Mouse (Mus musculus) frontal cortex, adult (tissue): Measurements from ENCODE around the gene Fam102b.

Source experiments
- ATAC-seq: cut with Nextera tagmentation; 2 replicates; pipeline ENCODE4 v1.9.2; 2017; ENCODE audit warnings: mild to moderate bottlenecking, moderate library complexity, mixed read lengths; ENCODE audit not compliant: low TSS enrichment

The Fam102b gene

DNA sequence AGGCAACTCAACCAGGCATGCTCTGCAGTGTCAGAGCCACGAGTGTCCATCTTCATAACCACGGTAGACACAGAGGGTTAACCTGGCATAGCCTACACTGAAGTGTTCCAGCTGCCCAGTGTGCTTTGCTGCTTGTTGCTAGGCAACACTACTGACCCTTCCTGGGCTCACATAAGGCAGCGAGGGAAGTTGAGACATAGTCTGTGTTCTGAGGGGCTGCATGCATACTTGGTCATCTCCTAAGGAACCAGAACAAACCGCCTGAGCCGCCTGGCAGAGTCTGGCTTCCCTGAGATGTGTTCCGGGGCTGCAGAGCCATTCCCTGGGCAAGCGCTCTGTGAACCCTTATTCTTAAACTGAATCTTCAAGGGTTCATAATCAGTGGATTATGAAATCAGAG, 66.2 kb downstream of the Fam102b start:
- peak; percentile 57 for ATAC-seq

GRCm38 (mm10) chr3:108959680-108960295, 67.6 kb downstream of the Fam102b start:
- no peak for ATAC-seq

- no peak for ATAC-seq
Observed at GRCm38 (mm10) chr3:108957976-108958375, 69.4 kb downstream of the Fam102b start.

DNA sequence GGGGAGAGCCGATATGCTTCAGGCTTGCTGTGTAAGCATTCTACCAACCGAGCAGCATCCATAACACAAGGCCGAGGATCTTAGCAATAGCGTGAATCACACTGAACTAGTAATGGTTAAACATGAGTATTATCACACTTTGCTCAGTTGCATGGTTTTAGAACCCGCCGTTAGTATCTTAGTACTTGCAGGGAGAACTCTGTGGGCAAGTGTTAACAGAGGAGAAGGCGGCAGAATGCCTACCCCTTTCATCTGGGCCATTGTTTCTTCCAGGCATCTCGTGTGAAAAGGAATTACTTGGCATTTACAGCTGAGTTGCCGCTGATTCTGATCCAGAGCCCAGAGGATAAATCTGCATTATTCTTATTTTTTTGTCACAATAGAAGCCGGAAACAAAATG, 86.4 kb downstream of the Fam102b start:
- peak; percentile 73 for ATAC-seq

DNA sequence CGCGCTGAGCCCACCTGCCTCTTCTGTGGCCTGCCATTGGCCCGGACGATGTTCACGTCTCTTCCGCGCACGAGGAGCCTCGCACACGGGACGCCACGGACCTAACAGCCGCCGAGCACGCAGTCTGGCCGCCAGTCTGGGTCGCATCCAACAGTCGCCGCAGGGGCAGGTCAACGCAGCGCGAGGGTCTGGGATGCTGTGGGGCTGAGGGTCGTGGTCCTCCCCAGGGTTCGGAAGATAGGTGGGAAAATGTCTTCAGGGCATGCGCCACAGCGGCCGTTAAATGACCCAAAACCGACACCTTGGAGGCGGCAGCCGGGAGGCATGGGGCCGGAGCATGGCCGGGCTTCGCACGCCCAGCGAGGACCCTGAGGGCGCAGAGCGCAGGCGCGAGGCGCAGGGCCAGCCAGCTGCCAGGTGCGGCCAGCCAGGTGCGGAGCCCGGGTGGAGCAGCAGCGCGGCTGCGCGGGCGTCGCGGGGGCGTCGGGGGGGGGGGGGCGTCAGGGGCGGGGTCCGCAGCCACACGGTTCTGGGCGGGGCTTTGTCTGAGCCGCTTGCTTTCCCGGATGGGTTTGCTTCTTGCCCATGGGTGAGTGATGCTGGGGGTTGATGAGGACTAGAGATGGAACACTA, 87.3 kb downstream of the Fam102b start, which contains the start of gene Gm9857:
Gene Gm9857 (minus strand): TSS at position 445 of the 633 bp plus-strand sequence.
- 0 out of 2 replicates have a peak, but pooled peaks have one; percentile 38 for ATAC-seq

GRCm38 (mm10) chr3:108939573-108939972, 87.8 kb downstream of the Fam102b start, which contains the start of gene Henmt1:
Gene Henmt1 (plus strand): TSS chr3:108939873.
- no peak for ATAC-seq

DNA sequence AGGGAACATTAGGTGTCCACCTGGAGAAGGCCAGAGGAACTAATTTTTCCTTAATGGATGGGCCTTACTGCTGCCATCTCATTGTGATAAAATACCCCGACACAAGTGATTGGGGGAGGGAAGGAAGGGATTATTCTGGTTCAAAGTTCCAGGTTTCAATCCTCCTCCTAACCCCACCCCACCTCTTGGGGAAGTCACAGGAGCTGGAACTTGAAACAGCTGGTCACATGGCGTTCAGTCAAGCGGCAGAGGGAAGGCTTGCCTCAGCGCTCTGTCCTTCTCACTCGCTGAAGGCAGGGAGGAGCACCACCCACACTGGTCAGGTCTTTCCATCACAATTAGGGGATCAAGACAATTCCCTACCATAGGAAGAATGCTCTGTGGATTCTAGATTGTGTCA, 88.7 kb downstream of the Fam102b start:
- ATAC-seq: no peak

DNA sequence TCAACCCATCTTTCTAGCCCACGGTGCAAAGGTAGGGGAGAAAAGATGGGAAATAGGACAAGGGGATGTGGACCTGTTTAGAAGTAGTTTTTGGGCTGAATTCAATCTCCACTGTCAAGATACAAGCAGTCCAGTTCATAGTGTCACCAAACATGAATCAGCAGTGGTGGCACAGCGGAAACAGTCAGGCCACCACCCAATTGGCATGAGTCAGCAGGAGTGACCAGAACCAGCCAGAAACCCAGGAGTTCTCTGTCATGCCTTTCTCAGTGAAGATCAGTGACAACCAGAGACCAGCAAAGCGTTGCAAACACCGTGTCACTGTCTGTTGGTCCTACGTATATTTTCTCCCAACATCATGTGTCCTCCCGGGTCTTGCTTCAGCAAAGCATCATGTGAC, 93.8 kb downstream of the Fam102b start:
- ATAC-seq: no peak

GRCm38 (mm10) chr3:108926308-108926707, 101.1 kb downstream of the Fam102b start:
- no peak for ATAC-seq

GRCm38 (mm10) chr3:108925677-108926076, 101.7 kb downstream of the Fam102b start:
- ATAC-seq: no peak

DNA sequence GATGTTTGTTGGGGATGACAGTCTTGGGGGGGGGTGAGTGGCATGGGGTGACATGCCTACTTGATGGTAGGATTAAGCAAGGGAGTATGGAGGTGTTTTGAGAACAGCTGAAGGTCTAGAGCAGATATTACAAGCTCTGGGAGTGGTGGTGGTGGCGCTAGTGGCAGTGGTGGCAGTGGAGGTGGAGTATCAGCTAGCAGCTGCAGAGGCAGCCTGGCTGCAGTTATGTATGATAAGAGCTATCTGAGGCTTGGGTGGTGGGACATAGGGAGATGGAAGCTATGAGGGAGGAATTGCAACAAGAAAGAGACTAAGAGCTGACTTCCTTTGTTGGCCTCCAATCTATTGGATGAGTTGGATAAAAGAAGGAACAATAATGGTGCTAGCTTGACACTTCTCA, 105.6 kb downstream of the Fam102b start:
- ATAC-seq: no peak
